Mouse (Mus musculus) hindbrain, embryonic 10.5 days (tissue): Measurements from ENCODE around the gene Gm10318. TPM values are rescaled to one million over a fixed set of nuclear protein-coding genes. Genes with fewer than 3 reads are reported as not detected.

Experiments used
- DNase-seq: peaks from one replicate; pipeline ENCODE4 v3.0.0-alpha.2; 2017; ENCODE audit warnings: low spot score
- H3K27ac ChIP-seq: fragments of 300-500 bp; sonication (generic); 2 replicates; pipeline ENCODE4 v1.5.1; 2016; ENCODE audit warnings: mild to moderate bottlenecking, moderate library complexity
- H3K27me3 ChIP-seq: fragments of 300-500 bp; sonication (generic); 2 replicates; pipeline ENCODE4 v1.6.1; 2016; ENCODE audit warnings: mild to moderate bottlenecking; ENCODE audit not compliant: poor library complexity, insufficient read depth, severe bottlenecking
- H3K36me3 ChIP-seq: fragments of 300-500 bp; sonication (generic); 2 replicates; pipeline ENCODE4 v1.6.1; 2016; ENCODE audit warnings: mild to moderate bottlenecking, moderate library complexity
- H3K4me1 ChIP-seq: fragments of 300-500 bp; sonication (generic); replicated peaks from 2 replicates; pipeline ENCODE4 v1.6.1; 2016; ENCODE audit warnings: mild to moderate bottlenecking
- H3K4me3 ChIP-seq: fragments of 300-500 bp; sonication (generic); 2 replicates; pipeline ENCODE4 v1.5.1; 2016; ENCODE audit warnings: mild to moderate bottlenecking, moderate library complexity
- H3K9me3 ChIP-seq: fragments of 300-500 bp; sonication (generic); 2 replicates; pipeline ENCODE4 v1.6.1; 2016; ENCODE audit warnings: mild to moderate bottlenecking, moderate library complexity
- WGBS: fragments of 180-500 bp; shearing (Covaris S2); methylation state at CpG from one replicate; pipeline ENCODE4 v1.1.7; 2016; 5-methylcytosine and 5-hydroxymethylcytosine counted together
- polyA plus RNA-seq: library from polyadenylated mRNA; unstranded; fragments of >200 nt; fragmentation: Nextera tagmentation; extraction: Ambion mirVana; gene quantifications from 2 replicates; pipeline ENCODE4 v1.2.1, GENCODE M21; 2016

Gm10318 gene
- polyA plus RNA-seq, 1 experiment from 2014 or later: not detected

- DNase-seq: no peak
- Histone ChIP-seq H3K27ac (no peak within 1 kb of the TSS), H3K27me3 (no peaks in the 10 kb centered on the region), H3K4me1 (peaks cover 16% of the 10 kb centered on the region), H3K4me3 (no peak within 1 kb of the TSS), H3K9me3 (no peaks in the 10 kb centered on the region), H3K36me3 (no peaks in the 10 kb centered on the region)
- 53% methylated on average over 7 of the region's 7 CpGs for WGBS
These were observed 9.0 kb downstream of the Gm10318 start, which contains the start of gene Gm3285 for GRCm38 (mm10) chr10:77861675-77862074. Gm3285 (plus strand) TSS chr10:77861975.

GRCm38 (mm10) chr10:77864067-77864761, 11.6 kb downstream of the Gm10318 start:
- Histone ChIP-seq H3K9me3 (no peaks in the 10 kb centered on the region), H3K27me3 (no peaks in the 10 kb centered on the region), H3K4me1 (peaks cover 16% of the 10 kb centered on the region), H3K36me3 (no peaks in the 10 kb centered on the region), H3K4me3 (peak overlapping the region; percentile 39), H3K27ac (0 out of 2 replicates have a peak overlapping the region, but pooled peaks have one; percentile 4)
- 44% methylated on average over 14 of the region's 14 CpGs for WGBS
- peak; percentile 63 for DNase-seq

- 45% methylated on average over 11 of the region's 11 CpGs for WGBS
These were observed 12.1 kb downstream of the Gm10318 start for GRCm38 (mm10) chr10:77864762-77865143.

GRCm38 (mm10) chr10:77867546-77867945, 14.9 kb downstream of the Gm10318 start:
- H3K9me3 ChIP-seq: no peaks in the 10 kb centered on the region
- H3K4me1 ChIP-seq: peaks cover 16% of the 10 kb centered on the region
- H3K4me3 ChIP-seq: no peak overlapping the region
- no peaks in the 10 kb centered on the region for H3K36me3 ChIP-seq
- no peaks in the 10 kb centered on the region for H3K27me3 ChIP-seq
- 33% methylated on average over 1 of the region's 1 CpGs for WGBS
- DNase-seq: no peak
- no peak overlapping the region for H3K27ac ChIP-seq

More at GRCm38 (mm10) chr10:77864762-77865143, 12.1 kb downstream of the Gm10318 start:
- Histone ChIP-seq H3K9me3 (no peaks in the 10 kb centered on the region), H3K27ac (0 out of 2 replicates have a peak overlapping the region, but pooled peaks have one; percentile 4), H3K4me3 (peak overlapping the region; percentile 39), H3K36me3 (no peaks in the 10 kb centered on the region), H3K4me1 (peaks cover 16% of the 10 kb centered on the region), H3K27me3 (no peaks in the 10 kb centered on the region)
- no peak for DNase-seq

GRCm38 (mm10) chr10:77869651-77870050, 17.0 kb downstream of the Gm10318 start:
- 91% methylated on average over 7 of the region's 7 CpGs for WGBS
- Histone ChIP-seq H3K4me3 (no peak overlapping the region), H3K36me3 (no peaks in the 10 kb centered on the region), H3K27ac (no peak overlapping the region), H3K27me3 (no peaks in the 10 kb centered on the region), H3K9me3 (no peaks in the 10 kb centered on the region), H3K4me1 (peaks cover 8% of the 10 kb centered on the region)
- DNase-seq: no peak

- Histone ChIP-seq H3K36me3 (no peaks in the 10 kb centered on the region), H3K27ac (no peak overlapping the region), H3K4me3 (no peak overlapping the region), H3K27me3 (no peaks in the 10 kb centered on the region), H3K9me3 (no peaks in the 10 kb centered on the region), H3K4me1 (no peaks in the 10 kb centered on the region)
- 59% methylated on average over 6 of the region's 6 CpGs for WGBS
- peak; percentile 17 for DNase-seq
These were observed 26.3 kb downstream of the Gm10318 start for GRCm38 (mm10) chr10:77878985-77879384.

- H3K27ac ChIP-seq: no peak overlapping the region
- H3K4me1 ChIP-seq: no peaks in the 10 kb centered on the region
- H3K36me3 ChIP-seq: no peaks in the 10 kb centered on the region
- WGBS: 75% methylated on average over 3 of the region's 3 CpGs
- no peaks in the 10 kb centered on the region for H3K27me3 ChIP-seq
- H3K9me3 ChIP-seq: no peaks in the 10 kb centered on the region
- no peak for DNase-seq
- H3K4me3 ChIP-seq: no peak overlapping the region
These were observed 27.6 kb downstream of the Gm10318 start for GRCm38 (mm10) chr10:77880305-77880704.

GRCm38 (mm10) chr10:77882553-77882952, 29.9 kb downstream of the Gm10318 start:
- Histone ChIP-seq H3K27ac (no peak overlapping the region), H3K4me1 (no peaks in the 10 kb centered on the region), H3K4me3 (no peak overlapping the region), H3K36me3 (no peaks in the 10 kb centered on the region), H3K9me3 (no peaks in the 10 kb centered on the region), H3K27me3 (no peaks in the 10 kb centered on the region)
- 88% methylated on average over 5 of the region's 5 CpGs for WGBS
- DNase-seq: no peak

GRCm38 (mm10) chr10:77886007-77886747, 33.5 kb downstream of the Gm10318 start:
- DNase-seq: peak; percentile 20
- no peak overlapping the region for H3K27ac ChIP-seq
- no peaks in the 10 kb centered on the region for H3K4me1 ChIP-seq
- no peaks in the 10 kb centered on the region for H3K36me3 ChIP-seq
- WGBS: 59% methylated on average over 12 of the region's 12 CpGs
- no peaks in the 10 kb centered on the region for H3K27me3 ChIP-seq
- no peak overlapping the region for H3K4me3 ChIP-seq
- peaks cover 6% of the 10 kb centered on the region; the same call in 1 of the 2 replicates for H3K9me3 ChIP-seq

- no peaks in the 10 kb centered on the region; the same call in 1 of the 2 replicates for H3K4me1 ChIP-seq
- DNase-seq: no peak
- no peak overlapping the region for H3K27ac ChIP-seq
- peaks cover 6% of the 10 kb centered on the region; the same call in 1 of the 2 replicates for H3K9me3 ChIP-seq
- H3K36me3 ChIP-seq: no peaks in the 10 kb centered on the region
- H3K4me3 ChIP-seq: no peak overlapping the region
- WGBS: 85% methylated on average over 8 of the region's 8 CpGs
- H3K27me3 ChIP-seq: no peaks in the 10 kb centered on the region
These were observed 38.4 kb downstream of the Gm10318 start for GRCm38 (mm10) chr10:77890987-77891565.

GRCm38 (mm10) chr10:77895562-77895961, 42.9 kb downstream of the Gm10318 start:
- H3K27me3 ChIP-seq: peaks cover 8% of the 10 kb centered on the region
- H3K36me3 ChIP-seq: no peaks in the 10 kb centered on the region
- no peak overlapping the region for H3K27ac ChIP-seq
- no peak for DNase-seq
- no peaks in the 10 kb centered on the region; the same call in 1 of the 2 replicates for H3K4me1 ChIP-seq
- H3K9me3 ChIP-seq: no peaks in the 10 kb centered on the region
- no peak overlapping the region for H3K4me3 ChIP-seq
- WGBS: 60% methylated on average over 5 of the region's 5 CpGs

- WGBS: 84% methylated on average over 7 of the region's 7 CpGs
- Histone ChIP-seq H3K27ac (no peak overlapping the region), H3K9me3 (no peaks in the 10 kb centered on the region), H3K4me1 (peaks cover 27% of the 10 kb centered on the region), H3K36me3 (no peaks in the 10 kb centered on the region), H3K27me3 (peaks cover 25% of the 10 kb centered on the region), H3K4me3 (no peak overlapping the region)
- no peak for DNase-seq
These were observed 47.5 kb downstream of the Gm10318 start for GRCm38 (mm10) chr10:77900126-77900525.
